Mouse (Mus musculus): ENCODE measurements around the gene Neurog2. TPM values are rescaled to one million over a fixed set of nuclear protein-coding genes. Genes with fewer than 3 reads are reported as not detected.

The Neurog2 gene
- total RNA-seq, 1 experiment from 2014 or later = not detected

DNA sequence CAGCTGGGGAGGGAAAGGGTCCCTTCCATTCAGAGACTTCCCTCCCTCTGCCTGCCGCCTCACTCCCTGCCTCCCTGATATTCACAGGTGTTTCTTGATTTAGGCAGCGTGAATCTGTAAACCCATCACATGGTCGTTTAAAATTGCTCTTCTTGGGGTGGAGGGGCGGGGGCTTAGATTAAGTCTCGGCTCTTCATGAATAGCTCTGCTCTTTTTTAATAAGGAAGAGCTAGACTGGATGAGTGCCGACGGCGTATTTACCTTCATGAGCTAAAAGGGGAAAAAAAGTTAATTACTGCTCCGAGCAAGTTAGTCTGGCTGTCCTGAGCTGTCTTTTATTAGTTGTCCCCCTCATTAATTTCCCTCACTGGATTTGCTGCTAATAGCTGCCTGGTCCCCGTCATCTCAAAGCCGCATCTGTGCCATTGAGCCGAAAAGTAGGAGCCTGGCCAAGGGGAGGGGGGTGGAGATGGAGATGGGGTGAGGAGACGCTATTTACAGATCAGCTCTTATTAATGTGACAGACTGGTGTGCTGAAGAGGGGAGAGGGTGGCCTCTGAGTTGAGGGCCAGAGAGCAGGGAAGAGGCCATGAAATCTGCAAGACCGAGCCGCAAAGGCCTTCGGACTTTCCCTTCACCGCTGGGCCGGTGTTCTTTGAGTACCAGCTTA, 13.4 kb downstream of the Neurog2 start:
- no peak for DNase-seq

DNA sequence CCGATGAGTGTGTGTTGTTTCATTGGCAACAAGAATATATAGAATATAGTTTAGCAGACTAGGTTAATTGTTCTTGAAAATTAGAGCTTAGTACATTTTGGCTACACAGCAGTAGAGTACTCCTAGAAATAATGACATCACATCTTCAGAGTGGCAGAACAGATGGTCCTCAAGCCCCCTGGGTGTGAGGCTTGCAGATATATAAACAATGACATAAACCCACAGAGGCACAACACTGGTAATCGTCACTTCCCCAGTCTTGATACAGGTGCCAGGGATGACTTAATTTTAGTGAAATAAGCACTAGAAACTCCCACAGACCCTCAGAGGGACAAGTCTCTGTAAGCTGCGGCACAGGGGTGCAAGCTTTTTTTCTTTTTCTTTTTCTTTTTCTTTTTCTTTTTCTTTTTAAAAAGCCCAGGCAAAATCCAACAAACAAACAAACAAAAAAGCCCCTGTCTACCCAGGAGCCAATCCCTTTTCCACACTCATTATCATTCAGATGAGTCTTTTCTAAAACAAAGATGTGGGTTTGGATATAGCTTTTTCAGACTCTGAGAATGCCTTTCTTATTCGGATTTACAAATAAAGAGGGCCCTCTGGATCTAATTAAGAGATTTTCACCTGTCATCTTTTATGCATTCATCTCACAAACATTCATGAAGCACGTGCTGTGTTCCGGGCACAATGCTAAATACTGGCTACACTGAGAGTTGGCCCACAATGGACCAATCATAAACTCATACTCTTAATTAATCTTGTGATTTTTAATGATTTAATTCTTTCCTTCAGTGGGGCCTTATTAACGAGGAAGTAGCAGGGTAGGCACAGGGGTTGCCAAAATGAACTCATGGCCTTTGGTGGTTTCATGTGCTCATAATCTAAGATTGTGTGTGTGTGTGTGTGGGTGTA, 19.1 kb downstream of the Neurog2 start:
- no peak for DNase-seq

- DNase-seq = no peak
These were observed 27.8 kb downstream of the Neurog2 start for GRCm38 (mm10) chr3:127660712-127661111.

DNA sequence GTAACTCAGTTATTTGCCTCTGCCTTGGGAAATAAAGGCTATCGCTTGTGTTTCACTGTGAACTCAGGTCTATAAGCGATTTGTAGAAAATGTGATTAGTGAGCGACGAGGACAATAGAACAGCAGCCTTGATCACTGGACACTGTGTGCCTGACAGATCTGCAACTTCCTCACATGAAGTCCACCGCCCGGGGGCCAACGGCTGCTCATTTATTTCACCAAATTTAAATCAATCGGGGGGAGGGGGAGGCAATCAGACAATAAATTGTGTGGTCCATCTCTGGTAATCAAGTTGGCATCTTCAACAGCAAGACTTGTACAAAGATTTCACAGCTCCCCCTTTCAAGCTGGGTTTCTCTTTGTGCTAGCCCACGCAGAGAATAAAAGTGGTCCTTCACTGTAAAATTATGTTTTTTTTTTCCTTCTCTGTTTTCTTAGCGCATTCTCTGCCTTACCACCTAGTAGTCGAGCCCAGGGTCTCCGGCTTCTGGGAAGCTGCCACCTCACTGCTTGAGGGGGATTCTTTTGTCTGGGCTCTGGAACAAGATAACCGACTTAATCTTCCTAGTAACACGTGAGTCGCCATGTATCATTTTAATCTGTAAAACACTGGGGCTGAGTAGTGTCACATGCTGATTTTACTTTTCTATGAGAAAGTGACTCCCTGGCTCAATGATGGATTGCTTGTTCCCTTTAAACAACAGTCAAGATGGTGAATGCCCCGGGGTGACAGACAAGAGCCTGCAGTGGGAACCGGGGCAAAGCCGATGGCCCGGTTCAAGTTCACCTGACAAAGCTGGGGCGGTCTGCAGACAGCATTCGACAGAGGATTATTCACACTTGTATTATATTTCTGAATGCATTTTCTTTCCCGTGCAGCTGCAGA, 29.0 kb downstream of the Neurog2 start:
- DNase-seq = no peak

DNA sequence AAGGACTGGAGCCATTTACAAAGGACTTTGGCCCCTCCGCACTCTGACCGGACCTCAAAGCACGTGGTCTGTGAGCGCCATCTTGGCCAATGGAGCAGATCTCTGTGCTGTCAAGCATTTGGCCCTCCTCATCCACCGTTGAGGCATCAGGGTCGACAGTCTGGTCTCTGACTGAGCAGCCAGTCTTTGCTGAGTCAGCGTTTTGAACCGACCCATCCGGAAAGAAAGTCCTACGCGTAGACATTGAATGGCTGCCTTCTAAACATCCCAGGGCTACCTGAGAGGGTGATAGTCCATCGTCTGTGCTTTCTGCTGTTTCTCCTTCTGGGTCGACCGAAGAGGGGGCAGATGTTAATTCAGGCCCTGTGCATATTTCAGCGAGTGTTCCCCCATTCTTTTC, 46.8 kb downstream of the Neurog2 start:
- no peak for DNase-seq

Other genes with a start within 250 kb of the Neurog2 start
- gene Ank2, start 133.8 kb upstream of the Neurog2 start, total RNA-seq (2021) = 57.0 and 61.8 TPM in 2 replicates
- 23.9 and 25.8 TPM in 2 replicates for gene Larp7, start 79.8 kb upstream of the Neurog2 start, total RNA-seq (2021)
- 2.4 and 2.8 TPM in 2 replicates for gene Zgrf1, start 79.6 kb upstream of the Neurog2 start, total RNA-seq (2021)
- 10.0 and 12.1 TPM in 2 replicates for gene Alpk1, start 147.4 kb downstream of the Neurog2 start, total RNA-seq (2021)
- 2.7 and 3.5 TPM in 2 replicates for gene Tifa, start 156.7 kb downstream of the Neurog2 start, total RNA-seq (2021)
- gene Ap1ar, start 204.4 kb downstream of the Neurog2 start, total RNA-seq (2021) = 35.7 and 40.3 TPM in 2 replicates